Mouse (Mus musculus): Measurements from ENCODE around the gene Zfp689.

- TF ChIP-seq POLR2A (IDR thresholded peaks at IDR 0.05; ENCODE audit: extremely low read depth, insufficient read depth, low read length) = no peak
- TF ChIP-seq CTCF (IDR thresholded peaks at IDR 0.05; ENCODE audit: low read depth, low read length) = no peak
These were observed 42.9 kb upstream of the Zfp689 start for GRCm38 (mm10) chr7:127491846-127492245.

Data from liver, adult 2 months (tissue).